Mouse (Mus musculus): ENCODE data around the gene Foxj1.

DNA sequence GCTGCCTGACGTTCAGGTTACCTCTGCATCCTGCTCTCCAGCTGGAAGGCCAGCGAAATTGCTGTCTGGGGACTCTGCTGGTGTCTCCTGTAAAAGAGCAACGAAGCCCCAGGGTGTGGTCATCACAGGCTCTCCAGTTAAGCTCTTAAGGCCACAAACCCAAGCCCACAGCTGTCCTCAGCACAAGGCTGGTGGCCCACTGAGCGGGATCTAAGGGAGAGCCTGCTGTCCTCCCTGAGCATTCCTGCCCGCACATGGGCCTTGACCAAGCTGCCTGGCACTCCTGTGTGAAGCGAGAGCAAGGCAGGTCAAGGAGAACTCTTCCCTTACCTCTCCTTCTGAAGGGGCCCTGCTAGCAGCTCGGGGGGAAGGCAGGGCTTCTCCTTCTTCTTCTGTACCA is 11.8 kb upstream of the Foxj1 start:
- TF ChIP-seq CTCF (IDR thresholded peaks at IDR 0.05; ENCODE audit: control insufficient read depth, insufficient read depth, insufficient read length) (no peak), FOSL1 (IDR thresholded peaks at IDR 0.05; ENCODE audit: insufficient read depth, low read length, poor library complexity, severe bottlenecking) (no peak), MAX (IDR thresholded peaks at IDR 0.05) (no peak), CEBPB (IDR thresholded peaks at IDR 0.05; ENCODE audit: low read depth) (no peak), MYOD1 (IDR thresholded peaks at IDR 0.05; ENCODE audit: control insufficient read depth, insufficient read length, low read depth) (peak; percentile 6), USF1 (IDR thresholded peaks at IDR 0.05; ENCODE audit: low read depth) (no peak), MYOG (IDR thresholded peaks at IDR 0.05; ENCODE audit: control insufficient read depth, extremely low read depth, insufficient read length) (no peak)

Measured in C2C12 (cell line).